In genomic region chr3:137281052-137281451, GRCm38 (mm10) we compare ENCODE assay signal across 14 mouse cellular contexts. TPM values are rescaled to one million over a fixed set of nuclear protein-coding genes. Genes with fewer than 3 reads are reported as not detected.
DNase-seq lines count a peak whose midpoint lies in the region.
"Had no signal": no experiment of that assay in that cellular context is flagged by ENCODE, and none has a peak within 500 bp of the region (broad histone marks: within the 10 kb centered on the region; RNA-seq: fewer than 3 reads in every experiment).

No protein-coding gene starts in this region.

- 83% methylated on average over 7 of the region's 7 CpGs for WGBS in heart, embryonic 10.5 days

- H3K27ac ChIP-seq in heart, embryonic 10.5 days, result no peak overlapping the region
- H3K27ac ChIP-seq: heart, embryonic 15.5 days; left cerebral cortex, adult 2 months; liver, embryonic 14.5 days had no signal

- DNase-seq in heart, adult 18-20 months, result peak; percentile 46 to 59
- DNase-seq in heart, embryonic 10.5 days (ENCODE audit: low spot score), result no peak
- DNase-seq in 3T3-L1 (ENCODE audit: low read depth, low spot score) (peak; percentile 70), NIH3T3 (ENCODE audit: low read depth) (peak; percentile 22)
- DNase-seq in heart, postnatal 10 days, result peak; percentile 48 to 56
- DNase-seq in urinary bladder, postnatal 10 days (ENCODE audit: low spot score), result no peak
- no peak for DNase-seq in cerebellum, adult 11 months
- DNase-seq: embryo, embryonic 11 days; kidney, adult 8-10 months; retina, postnatal 1 day had no signal

- H3K4me3 ChIP-seq in heart, embryonic 10.5 days, result no peak overlapping the region
- H3K4me3 ChIP-seq: heart, embryonic 15.5 days; left cerebral cortex, adult 2 months; myocyte had no signal

- no peaks in the 10 kb centered on the region for H3K27me3 ChIP-seq in heart, embryonic 10.5 days (ENCODE audit: insufficient read depth, poor library complexity, severe bottlenecking)
- H3K27me3 ChIP-seq: heart, embryonic 15.5 days had no signal

- no peaks in the 10 kb centered on the region for H3K9me3 ChIP-seq in heart, embryonic 10.5 days
- H3K9me3 ChIP-seq: heart, embryonic 15.5 days had no signal

- H3K36me3 ChIP-seq in heart, embryonic 10.5 days, result no peaks in the 10 kb centered on the region
- H3K36me3 ChIP-seq: heart, embryonic 15.5 days had no signal

- intact Hi-C loops in heart, postnatal 10 days (cut with DNase I), result loop anchor here (10.0 kb wide), 1 partner anchor 574 kb away; no protein-coding TSS in a partner anchor

- H3K4me1 ChIP-seq in heart, embryonic 10.5 days, result no peaks in the 10 kb centered on the region
- H3K4me1 ChIP-seq: heart, embryonic 15.5 days had no signal

RNA-seq across cellular contexts. Expression of gene Emcn, which starts 59.8 kb away (rescaled TPM):
- total RNA-seq in heart, adult 18-20 months (2021), result 10 to 100 TPM; 38.0 to 39.2 TPM
- polyA plus RNA-seq in heart, embryonic 10.5 days (2016; fragmentation: Nextera tagmentation; extraction: Ambion mirVana), result 44.2 and 63.2 TPM in 2 replicates
- total RNA-seq in heart, postnatal 10 days (2021), result 10 to 100 TPM; 57.7 to 74.5 TPM
- polyA plus RNA-seq: myocyte had no signal

Comparison
In these comparisons a context has a peak if more than half of its experiments do, and no peak if none do; other contexts are left out.
1. DNase-seq: peak in heart, adult 18-20 months (2 of 2), 3T3-L1 (single experiment), NIH3T3 (single experiment) and heart, postnatal 10 days (2 of 2); none in heart, embryonic 10.5 days (single experiment), urinary bladder, postnatal 10 days (single experiment) and cerebellum, adult 11 months (single experiment).